Mouse (Mus musculus): Measurements from ENCODE around the gene 6330409D20Rik. TPM values are rescaled to one million over a fixed set of nuclear protein-coding genes. Genes with fewer than 3 reads are reported as not detected.
A peak's percentile ranks its signal among the peaks of the same experiment; 100 is the strongest.

The 6330409D20Rik gene
- polyA plus RNA-seq, 1 experiment from 2014 or later, result not detected

- H3K27ac ChIP-seq (ENCODE audit: low read depth), result peak within 1 kb of the TSS; percentile 85
- H3K4me2 ChIP-seq, result peak within 1 kb of the TSS; percentile 69
- no peaks in the 10 kb centered on the region for H3K27me3 ChIP-seq (ENCODE audit: insufficient read depth, low read length)
- TF ChIP-seq CTCF (IDR thresholded peaks at IDR 0.05; ENCODE audit: low read depth), result peak; percentile 95
- H3K4me1 ChIP-seq (ENCODE audit: insufficient read depth), result no peaks in the 10 kb centered on the region
- H3K36me3 ChIP-seq (ENCODE audit: insufficient read depth), result peaks cover 45% of the 10 kb centered on the region
- H3K9ac ChIP-seq, result peak within 1 kb of the TSS; percentile 79
- no peaks in the 10 kb centered on the region for H3K9me3 ChIP-seq (ENCODE audit: low read depth, low read length)
- under 1% methylated on average over 66 of the region's 66 CpGs for WGBS
- DNase-seq (peak; percentile 99), ATAC-seq (ENCODE audit: insufficient read depth) (peak; percentile 96)
- peak within 1 kb of the TSS; percentile 70 for H3K4me3 ChIP-seq (ENCODE audit: low read depth, low read length)
Observed at GRCm38 (mm10) chr2:32757056-32757845, 16.4 kb upstream of the 6330409D20Rik start, which contains the start of gene Tor2a. Gene Tor2a, plus strand, starts transcription at chr2:32757234.

- no peak overlapping the region; the same call in 1 of the 2 replicates for H3K4me2 ChIP-seq
- H3K36me3 ChIP-seq (ENCODE audit: insufficient read depth), result peaks cover 43% of the 10 kb centered on the region
- peak overlapping the region; percentile 70 for H3K4me3 ChIP-seq (ENCODE audit: low read depth, low read length)
- H3K27ac ChIP-seq (ENCODE audit: low read depth), result no peak overlapping the region
- no peaks in the 10 kb centered on the region for H3K27me3 ChIP-seq (ENCODE audit: insufficient read depth, low read length)
- ATAC-seq (ENCODE audit: insufficient read depth) (peak; percentile 17; the same call in 1 of the 2 replicates), DNase-seq (no peak)
- H3K9me3 ChIP-seq (ENCODE audit: low read depth, low read length), result no peaks in the 10 kb centered on the region
- H3K9ac ChIP-seq, result no peak overlapping the region
- WGBS, result 34% methylated on average over 6 of the region's 6 CpGs
- no peaks in the 10 kb centered on the region for H3K4me1 ChIP-seq (ENCODE audit: insufficient read depth)
- TF ChIP-seq CTCF (IDR thresholded peaks at IDR 0.05; ENCODE audit: low read depth), result no peak
Observed at GRCm38 (mm10) chr2:32756674-32757055, 15.8 kb upstream of the 6330409D20Rik start.

GRCm38 (mm10) chr2:32752181-32752580 is 11.4 kb upstream of the 6330409D20Rik start:
- DNase-seq (no peak), ATAC-seq (ENCODE audit: insufficient read depth) (no peak)
- Histone ChIP-seq H3K27ac (ENCODE audit: low read depth) (no peak overlapping the region), H3K4me1 (ENCODE audit: insufficient read depth) (no peaks in the 10 kb centered on the region), H3K36me3 (ENCODE audit: insufficient read depth) (peaks cover 56% of the 10 kb centered on the region; the same call in 1 of the 2 replicates), H3K9me3 (ENCODE audit: low read depth, low read length) (no peaks in the 10 kb centered on the region), H3K4me3 (ENCODE audit: low read depth, low read length) (no peak overlapping the region), H3K9ac (no peak overlapping the region), H3K27me3 (ENCODE audit: insufficient read depth, low read length) (no peaks in the 10 kb centered on the region), H3K4me2 (peak overlapping the region; percentile 60; the same call in 1 of the 2 replicates)
- 66% methylated on average over 10 of the region's 10 CpGs for WGBS
- peak; percentile 40 for TF ChIP-seq CTCF (IDR thresholded peaks at IDR 0.05; ENCODE audit: low read depth)

DNA sequence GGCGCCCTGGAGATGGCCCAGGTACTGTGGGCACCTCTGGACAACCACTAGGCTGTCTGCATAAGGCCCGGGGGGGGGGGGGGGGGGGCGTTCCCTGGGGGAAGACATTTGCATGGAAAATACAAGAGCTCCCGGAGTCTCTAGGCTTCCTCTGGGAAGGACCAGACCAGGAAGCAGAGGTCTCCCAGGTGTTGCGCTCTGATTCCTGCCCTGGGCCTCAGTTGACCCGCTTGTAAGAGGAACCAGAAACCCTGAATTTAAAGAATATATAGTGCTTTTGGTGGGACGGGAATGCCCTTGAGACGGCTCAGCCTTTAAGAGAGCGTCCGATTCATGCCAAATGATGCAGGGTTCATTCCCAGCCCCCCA is 10.8 kb upstream of the 6330409D20Rik start:
- Histone ChIP-seq H3K27me3 (ENCODE audit: insufficient read depth, low read length) (no peaks in the 10 kb centered on the region), H3K4me3 (ENCODE audit: low read depth, low read length) (peak overlapping the region; percentile 34), H3K9me3 (ENCODE audit: low read depth, low read length) (no peaks in the 10 kb centered on the region), H3K4me1 (ENCODE audit: insufficient read depth) (no peaks in the 10 kb centered on the region), H3K4me2 (peak overlapping the region; percentile 60), H3K9ac (peak overlapping the region; percentile 44; the same call in 1 of the 2 replicates), H3K27ac (ENCODE audit: low read depth) (no peak overlapping the region), H3K36me3 (ENCODE audit: insufficient read depth) (peaks cover 62% of the 10 kb centered on the region; the same call in 1 of the 2 replicates)
- TF ChIP-seq CTCF (IDR thresholded peaks at IDR 0.05; ENCODE audit: low read depth), result no peak
- ATAC-seq (ENCODE audit: insufficient read depth) (no peak), DNase-seq (no peak)
- WGBS, result 36% methylated on average over 9 of the region's 10 CpGs

GRCm38 (mm10) chr2:32750887-32751664 is 10.3 kb upstream of the 6330409D20Rik start:
- Histone ChIP-seq H3K9ac (peak overlapping the region; percentile 44), H3K27ac (ENCODE audit: low read depth) (no peak overlapping the region), H3K4me2 (peak overlapping the region; percentile 60), H3K9me3 (ENCODE audit: low read depth, low read length) (no peaks in the 10 kb centered on the region), H3K4me3 (ENCODE audit: low read depth, low read length) (peak overlapping the region; percentile 34), H3K4me1 (ENCODE audit: insufficient read depth) (no peaks in the 10 kb centered on the region), H3K36me3 (ENCODE audit: insufficient read depth) (peaks cover 67% of the 10 kb centered on the region; the same call in 1 of the 2 replicates), H3K27me3 (ENCODE audit: insufficient read depth, low read length) (no peaks in the 10 kb centered on the region)
- 15% methylated on average over 31 of the region's 31 CpGs for WGBS
- peak; percentile 75 for DNase-seq
- no peak for TF ChIP-seq CTCF (IDR thresholded peaks at IDR 0.05; ENCODE audit: low read depth)
- ATAC-seq (ENCODE audit: insufficient read depth), result peak; percentile 91

DNA sequence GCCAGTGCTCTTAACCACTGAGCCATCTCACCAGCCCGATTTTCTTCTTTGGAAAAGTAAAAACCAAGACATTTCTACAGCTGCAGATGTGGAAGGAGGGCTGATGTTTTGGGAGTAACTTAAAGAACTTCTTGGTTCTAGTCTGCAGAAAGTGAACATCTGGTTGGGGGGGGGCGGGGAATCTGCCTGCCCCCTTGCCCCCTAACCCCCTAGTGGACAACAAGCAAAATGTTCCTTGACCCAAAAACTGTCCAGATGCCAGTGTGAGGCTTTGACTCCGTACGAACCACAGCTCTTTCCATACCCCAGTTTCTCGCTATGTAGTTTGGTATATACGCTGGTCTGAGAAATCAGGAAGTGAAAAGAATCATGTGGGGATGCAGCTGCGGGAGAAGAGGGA is 9.4 kb upstream of the 6330409D20Rik start:
- Histone ChIP-seq H3K9me3 (ENCODE audit: low read depth, low read length) (no peaks in the 10 kb centered on the region), H3K4me2 (no peak overlapping the region), H3K27ac (ENCODE audit: low read depth) (no peak overlapping the region), H3K4me1 (ENCODE audit: insufficient read depth) (no peaks in the 10 kb centered on the region), H3K36me3 (ENCODE audit: insufficient read depth) (peaks cover 75% of the 10 kb centered on the region; the same call in 1 of the 2 replicates), H3K4me3 (ENCODE audit: low read depth, low read length) (no peak overlapping the region), H3K9ac (no peak overlapping the region), H3K27me3 (ENCODE audit: insufficient read depth, low read length) (no peaks in the 10 kb centered on the region)
- peak; percentile 26; the same call in 1 of the 2 replicates for TF ChIP-seq CTCF (IDR thresholded peaks at IDR 0.05; ENCODE audit: low read depth)
- 66% methylated on average over 7 of the region's 7 CpGs for WGBS
- no peak for ATAC-seq (ENCODE audit: insufficient read depth)
- DNase-seq, result no peak

GRCm38 (mm10) chr2:32749082-32749481 is 8.3 kb upstream of the 6330409D20Rik start:
- Histone ChIP-seq H3K4me2 (no peak overlapping the region), H3K27me3 (ENCODE audit: insufficient read depth, low read length) (no peaks in the 10 kb centered on the region), H3K9me3 (ENCODE audit: low read depth, low read length) (no peaks in the 10 kb centered on the region), H3K36me3 (ENCODE audit: insufficient read depth) (peaks cover 75% of the 10 kb centered on the region), H3K4me1 (ENCODE audit: insufficient read depth) (no peaks in the 10 kb centered on the region), H3K4me3 (ENCODE audit: low read depth, low read length) (no peak overlapping the region), H3K27ac (ENCODE audit: low read depth) (no peak overlapping the region), H3K9ac (no peak overlapping the region)
- TF ChIP-seq CTCF (IDR thresholded peaks at IDR 0.05; ENCODE audit: low read depth), result no peak
- DNase-seq, result no peak
- ATAC-seq (ENCODE audit: insufficient read depth), result no peak
- WGBS, result 74% methylated on average over 16 of the region's 16 CpGs

Measured in lung, embryonic 14.5 days (tissue).